Mouse (Mus musculus): Measurements from ENCODE around the gene Slc1a7.

Slc1a7 gene

GRCm38 (mm10) chr4:108057247-108057646, 89.1 kb downstream of the Slc1a7 start:
- no peak for DNase-seq

GRCm38 (mm10) chr4:108058166-108058565, 90.0 kb downstream of the Slc1a7 start:
- DNase-seq, result no peak

GRCm38 (mm10) chr4:108059601-108060379, 91.7 kb downstream of the Slc1a7 start:
- DNase-seq, result no peak

- no peak for DNase-seq
Measured at GRCm38 (mm10) chr4:108060774-108061173, 92.6 kb downstream of the Slc1a7 start.

GRCm38 (mm10) chr4:108062524-108062923, 94.4 kb downstream of the Slc1a7 start:
- DNase-seq, result no peak
